Mouse (Mus musculus) CH12.LX (cell line): Measurements from ENCODE around the gene Chuk. TPM values are rescaled to one million over a fixed set of nuclear protein-coding genes. Genes with fewer than 3 reads are reported as not detected.

ENCODE experiments used
- DNase-seq: peaks from one replicate; pipeline ENCODE4 v3.0.0-alpha.2; 2013; ENCODE audit errors: extremely low read depth
- H3K27ac ChIP-seq: 2 replicates; pipeline ENCODE4 v1.5.1; 2012; ENCODE audit warnings: low read depth, mild to moderate bottlenecking, control low read depth, moderate library complexity; ENCODE audit not compliant: insufficient read depth
- H3K27me3 ChIP-seq: replicated peaks from 2 replicates; pipeline ENCODE3; 2012; ENCODE audit warnings: inconsistent platforms
- H3K36me3 ChIP-seq, 2 experiments: replicated peaks in 1 of 2; 2 replicates each; pipeline versions ENCODE3 to v1.6.1; 2012; ENCODE audit warnings: inconsistent platforms in 1 of 2, low read length in 1 of 2, mild to moderate bottlenecking in 1 of 2, mixed read lengths in 1 of 2, moderate library complexity in 1 of 2; ENCODE audit not compliant: control insufficient read depth in 1 of 2, insufficient read depth in 1 of 2
- H3K4me1 ChIP-seq, 2 experiments: 2 replicates each; pipeline ENCODE4 v1.6.1; 2012; ENCODE audit warnings: inconsistent platforms in 1 of 2, moderate library complexity in 1 of 2; ENCODE audit not compliant: insufficient read depth in 2 of 2, control insufficient read depth in 1 of 2
- H3K4me2 ChIP-seq: 2 replicates; pipeline ENCODE4 v1.6.1; 2012; ENCODE audit warnings: low read depth, mild to moderate bottlenecking, control low read depth; ENCODE audit not compliant: poor library complexity, insufficient read depth, severe bottlenecking
- H3K4me3 ChIP-seq, 3 experiments: fragments of 150-350 bp in 1 of 3; sonication (generic) in 1 of 3; replicated peaks in 1 of 3; 2 replicates each; pipeline versions ENCODE3 to v1.5.1; 2011 to 2012; ENCODE audit warnings: low read depth in 2 of 3, low read length in 2 of 3, mild to moderate bottlenecking in 2 of 3, moderate library complexity in 2 of 3, control low read depth in 1 of 3, improper control_type of control experiment in 1 of 3, inconsistent platforms in 1 of 3, mixed read lengths in 1 of 3; ENCODE audit not compliant: poor library complexity in 1 of 3
- H3K79me2 ChIP-seq: replicated peaks from 2 replicates; pipeline ENCODE4 v1.6.1; 2012; ENCODE audit warnings: mild to moderate bottlenecking, moderate library complexity; ENCODE audit not compliant: control insufficient read depth, poor library complexity, insufficient read depth, severe bottlenecking; ENCODE audit errors: extremely low read depth
- H3K9ac ChIP-seq: 2 replicates; pipeline ENCODE4 v1.6.1; 2012; ENCODE audit warnings: low read depth, mild to moderate bottlenecking, control low read depth, moderate library complexity; ENCODE audit not compliant: insufficient read depth
- H3K9me3 ChIP-seq: replicated peaks from 2 replicates; pipeline ENCODE3; 2012; ENCODE audit warnings: low read length, inconsistent platforms, mixed read lengths
- BHLHE40 ChIP-seq: IDR thresholded peaks from 2 replicates; pipeline ENCODE4 v1.6.1; 2011; ENCODE audit warnings: mild to moderate bottlenecking, low read depth, low read length, improper control_type of control experiment
- E2F4 ChIP-seq: IDR thresholded peaks from 2 replicates; pipeline ENCODE4 v1.6.1; 2011; ENCODE audit warnings: low read depth, low read length, improper control_type of control experiment; ENCODE audit not compliant: insufficient replicate concordance
- IRF4 ChIP-seq: IDR thresholded peaks from 2 replicates; pipeline ENCODE4 v1.6.1; 2014; ENCODE audit warnings: low read depth, mild to moderate bottlenecking, inconsistent platforms, low read length, improper control_type of control experiment
- JUN ChIP-seq: IDR thresholded peaks from 2 replicates; pipeline ENCODE4 v1.6.1; 2011; ENCODE audit warnings: low read depth, mild to moderate bottlenecking, low read length, improper control_type of control experiment, moderate library complexity; ENCODE audit not compliant: insufficient read depth
- JUND ChIP-seq: conservative IDR thresholded peaks from 2 replicates; pipeline ENCODE4 v1.6.1; 2011; ENCODE audit warnings: low read depth, low read length, improper control_type of control experiment
- MAX ChIP-seq: IDR thresholded peaks from 2 replicates; pipeline ENCODE4 v1.6.1; 2011; ENCODE audit warnings: low read length, improper control_type of control experiment
- MXI1 ChIP-seq: IDR thresholded peaks from 2 replicates; pipeline ENCODE4 v1.6.1; 2011; ENCODE audit warnings: mild to moderate bottlenecking, low read depth, low read length, improper control_type of control experiment
- MYC ChIP-seq: IDR thresholded peaks from 2 replicates; pipeline ENCODE4 v1.6.1; 2011; ENCODE audit warnings: low read depth, mild to moderate bottlenecking, improper control_type of control experiment, low read length
- NELFE ChIP-seq: IDR thresholded peaks from 2 replicates; pipeline ENCODE4 v1.6.1; 2011; ENCODE audit warnings: low read depth, low read length, improper control_type of control experiment
- USF2 ChIP-seq: conservative IDR thresholded peaks from 2 replicates; pipeline ENCODE4 v1.6.1; 2011; ENCODE audit warnings: low read depth, low read length, improper control_type of control experiment
- ZKSCAN1 ChIP-seq: IDR thresholded peaks from 2 replicates; pipeline ENCODE4 v1.6.1; 2012; ENCODE audit warnings: low read depth, inconsistent platforms, low read length, improper control_type of control experiment, borderline replicate concordance
- ZNF384 ChIP-seq: IDR thresholded peaks from 2 replicates; pipeline ENCODE4 v1.6.1; 2012; ENCODE audit warnings: low read depth, low read length, improper control_type of control experiment, inconsistent platforms
- dilution Hi-C: fragments of 300-500 bp; cut with MboI; formaldehyde crosslinking; loops from 2 replicates; pipeline ENCODE4 v1.14.3; 2020; ENCODE audit warnings: low sequenced_read_pairs; ENCODE audit not compliant: extremely low pct_unique_long_range_greater_than_20kb, extremely low pct_ligation_motif_present
- in situ Hi-C: fragments of 300-500 bp; cut with MboI; formaldehyde crosslinking; loops from 3 replicates; pipeline ENCODE4 v1.14.3; 2019; ENCODE audit warnings: low sequenced_read_pairs, low pct_ligation_motif_present, low pct_unique_long_range_greater_than_20kb, mixed read lengths
- polyA plus RNA-seq: library from polyadenylated mRNA; unstranded; fragments of >175 nt; gene quantifications from 2 replicates; pipeline ENCODE4 v1.2.1, GENCODE M21; 2012; ENCODE audit warnings: low read depth; ENCODE audit not compliant: insufficient read length
- total RNA-seq, 2 experiments: library from RNA; depleted of rRNA; stranded (reverse); fragments of 300-350 nt in 1 of 2; fragments of >200 nt in 1 of 2; gene quantifications; 2 replicates each; pipeline ENCODE4 v1.2.3; 2012 to 2014

Gene Chuk
- total and polyA plus RNA-seq, 3 experiments: 36.9 to 82.4 (median 42.7) TPM

- Histone ChIP-seq H3K4me2 (no peak overlapping the region), H3K9me3 (no peaks in the 10 kb centered on the region), H3K9ac (no peak overlapping the region), H3K4me1 (peaks cover 3 to 37% of the 10 kb centered on the region in 2 experiments; a peak in 3 of 4 replicates), H3K79me2 (peaks cover 8% of the 10 kb centered on the region), H3K27ac (no peak overlapping the region), H3K36me3 (peaks cover 23 to 59% of the 10 kb centered on the region in 2 experiments), H3K27me3 (no peaks in the 10 kb centered on the region), H3K4me3 (no peak overlapping the region)
- TF ChIP-seq ZKSCAN1 (no peak), MAX (no peak), BHLHE40 (no peak), MYC (no peak), ZNF384 (no peak), NELFE (no peak), USF2 (no peak), JUND (no peak)
- dilution Hi-C loops (no loop called here), in situ Hi-C loops (no loop called here)
- DNase-seq: no peak
Observed at GRCm38 (mm10) chr19:44063773-44064172, 43.5 kb downstream of the Chuk start.

GRCm38 (mm10) chr19:44060226-44060625 lies 47.1 kb downstream of the Chuk start:
- DNase-seq: no peak
- Histone ChIP-seq H3K79me2 (no peaks in the 10 kb centered on the region), H3K4me3 (no peak overlapping the region), H3K27ac (no peak overlapping the region), H3K9me3 (no peaks in the 10 kb centered on the region), H3K9ac (no peak overlapping the region), H3K27me3 (no peaks in the 10 kb centered on the region), H3K4me2 (no peak overlapping the region), H3K4me1 (peaks cover 0 to 16% of the 10 kb centered on the region in 2 experiments; a peak in 1 of 4 replicates)
- in situ Hi-C loops (no loop called here), dilution Hi-C loops (no loop called here)
- no peak for TF ChIP-seq MYC
- no peak for TF ChIP-seq MXI1
- TF ChIP-seq, all 38 proteins: peak for 0
- peaks cover 40 to 78% of the 10 kb centered on the region in 2 experiments for H3K36me3 ChIP-seq

- Histone ChIP-seq H3K27me3 (no peaks in the 10 kb centered on the region), H3K36me3 (peaks cover 41 to 64% of the 10 kb centered on the region in 2 experiments), H3K4me2 (no peak overlapping the region), H3K79me2 (no peaks in the 10 kb centered on the region), H3K9me3 (no peaks in the 10 kb centered on the region), H3K4me1 (peaks cover 0 to 17% of the 10 kb centered on the region in 2 experiments; a peak in 1 of 4 replicates), H3K27ac (no peak overlapping the region), H3K9ac (no peak overlapping the region), H3K4me3 (no peak overlapping the region)
- dilution Hi-C loops (no loop called here), in situ Hi-C loops (no loop called here)
- TF ChIP-seq IRF4 (no peak), E2F4 (no peak), JUN (no peak), MYC (no peak)
- DNase-seq: no peak
Observed at GRCm38 (mm10) chr19:44055173-44055826, 52.0 kb downstream of the Chuk start.
